Mouse (Mus musculus): ENCODE measurements around the gene Rab11fip4.
"Not testable (repeated sequence)": the region's sequence is repeated elsewhere in the genome, so short reads cannot be mapped to it uniquely, and the experiment has no call there.

Gene Rab11fip4

GRCm38 (mm10) chr11:79680559-79680958 lies 89.5 kb downstream of the Rab11fip4 start:
- DNase-seq: no peak

- no peak for DNase-seq
Measured at GRCm38 (mm10) chr11:79681182-79681581, 90.2 kb downstream of the Rab11fip4 start.

GRCm38 (mm10) chr11:79681798-79682197 lies 90.8 kb downstream of the Rab11fip4 start:
- DNase-seq: no peak

DNA sequence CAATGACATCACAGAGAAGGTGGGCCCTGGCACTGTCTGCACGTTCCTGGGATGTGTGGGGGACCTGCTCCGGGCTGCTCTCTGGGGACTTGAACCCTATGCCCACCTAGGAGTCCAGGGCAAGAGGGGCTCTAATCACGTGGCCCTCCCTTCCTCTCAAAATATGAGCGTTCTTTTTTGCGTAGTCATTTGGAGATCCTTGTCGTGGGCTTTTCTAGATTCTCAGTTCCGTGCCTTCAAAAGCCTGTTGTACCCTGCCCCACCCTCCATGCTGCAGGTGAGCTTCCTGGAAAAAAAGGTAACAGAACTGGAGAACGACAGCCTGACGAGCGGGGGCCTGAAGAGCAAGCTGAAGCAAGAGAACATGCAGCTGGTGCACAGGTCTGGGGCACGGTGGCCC lies 94.1 kb downstream of the Rab11fip4 start:
- no peak for DNase-seq

GRCm38 (mm10) chr11:79686501-79687121 lies 95.6 kb downstream of the Rab11fip4 start:
- DNase-seq: peak; percentile 92

DNA sequence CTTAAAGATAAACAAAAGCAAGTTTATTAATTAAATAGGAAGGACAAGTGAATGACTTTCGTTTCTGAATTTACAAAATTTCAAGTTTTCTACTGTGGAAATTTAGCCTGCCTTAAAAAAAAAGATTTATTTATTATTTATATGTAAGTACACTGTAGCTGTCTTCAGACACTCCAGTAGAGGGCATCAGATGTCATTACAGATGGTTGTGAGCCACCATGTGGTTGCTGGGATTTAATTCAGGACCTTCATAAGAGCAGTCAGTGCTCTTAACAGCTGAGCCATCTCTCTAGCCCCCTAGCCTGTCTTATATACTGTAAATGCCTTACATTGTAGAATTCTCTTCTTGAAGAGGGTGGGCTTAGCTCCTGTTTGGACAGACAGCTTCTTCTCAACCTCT lies 98.9 kb downstream of the Rab11fip4 start:
- DNase-seq: no peak

DNA sequence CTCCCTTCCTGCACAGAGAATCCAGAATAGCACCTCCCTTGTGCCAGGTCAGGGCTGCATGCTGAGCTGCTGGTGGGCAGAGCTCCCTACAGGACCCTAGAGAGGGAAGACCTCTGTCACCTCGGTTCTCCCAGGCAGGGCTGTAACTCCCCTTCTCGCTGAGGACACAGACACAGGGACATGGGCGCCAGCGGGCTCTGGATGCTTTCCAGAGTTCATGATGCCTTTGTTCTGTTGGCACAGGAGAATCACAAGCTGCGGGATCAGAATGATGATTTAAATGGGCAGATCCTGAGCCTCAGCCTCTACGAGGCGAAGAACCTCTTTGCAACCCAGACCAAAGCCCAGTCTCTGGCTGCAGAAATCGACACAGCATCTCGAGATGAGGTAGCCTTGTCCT lies 100.5 kb downstream of the Rab11fip4 start:
- DNase-seq: no peak

DNA sequence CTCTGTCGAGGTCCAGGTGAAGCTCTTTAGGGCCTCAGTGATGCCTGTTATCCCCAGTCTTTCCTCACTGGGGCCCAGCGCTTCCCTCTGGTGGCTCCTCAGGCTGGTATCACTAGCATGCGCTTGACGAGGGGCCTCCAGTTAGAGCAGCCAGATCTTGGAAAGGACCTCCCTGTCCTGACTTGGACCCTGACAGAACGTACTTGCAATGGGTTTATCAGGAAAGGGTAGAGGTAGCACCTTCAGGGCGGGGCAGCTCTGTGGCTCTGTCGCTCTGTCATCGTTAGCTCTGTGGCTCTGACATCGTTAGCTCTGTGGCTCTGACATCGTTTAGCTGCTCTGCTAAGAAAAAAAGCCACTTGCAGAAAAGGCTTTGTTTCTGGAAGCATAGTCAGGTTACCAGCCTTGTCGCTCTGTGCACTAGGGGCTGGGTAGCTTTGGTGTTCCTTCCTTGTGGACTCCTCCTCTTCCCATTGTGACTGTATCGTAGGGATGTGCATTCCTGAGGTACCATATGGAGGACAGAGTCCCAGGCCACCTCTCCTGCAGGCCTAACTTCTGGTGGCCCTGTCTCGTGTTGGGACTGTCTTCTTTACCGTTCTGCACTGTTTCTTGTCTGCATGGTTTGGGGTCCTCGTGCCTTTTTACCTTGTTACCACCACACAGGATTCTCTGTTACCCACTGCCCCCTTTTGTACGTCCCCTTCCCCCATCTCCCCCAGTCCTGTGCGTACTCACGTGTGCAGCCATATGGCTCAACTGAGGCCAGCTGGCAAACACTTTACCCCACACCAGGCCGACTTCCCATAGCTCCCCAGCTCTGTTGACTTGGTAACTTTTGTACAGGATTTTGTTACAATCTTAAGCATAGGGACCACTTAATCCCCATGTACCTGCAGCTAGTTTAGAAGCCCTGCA lies 105.6 kb downstream of the Rab11fip4 start:
- DNase-seq: no peak

DNA sequence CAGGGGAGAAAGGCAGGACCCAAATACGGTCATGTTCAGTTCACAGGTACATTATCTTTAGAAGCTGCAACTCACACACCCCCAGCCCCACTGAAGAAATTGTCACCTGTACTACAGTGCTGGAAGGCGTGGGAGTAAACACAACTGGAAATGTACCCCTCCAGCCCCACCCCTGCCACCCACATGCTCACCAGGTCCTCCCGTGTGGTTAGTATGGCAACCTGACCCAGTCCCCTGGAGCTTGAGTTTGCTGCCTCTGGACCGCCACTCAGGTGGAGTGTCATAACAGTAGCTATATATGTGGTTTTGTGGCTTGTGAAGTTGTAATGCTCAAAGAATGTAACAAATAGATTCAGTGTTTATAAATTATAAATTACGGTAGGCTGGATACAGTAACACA lies 107.1 kb downstream of the Rab11fip4 start:
- no peak for DNase-seq

- not testable (repeated sequence) for DNase-seq
Measured at GRCm38 (mm10) chr11:79698542-79698941, 107.5 kb downstream of the Rab11fip4 start.

- DNase-seq: peak; percentile 33
Measured at GRCm38 (mm10) chr11:79701466-79701865, 110.5 kb downstream of the Rab11fip4 start.

DNA sequence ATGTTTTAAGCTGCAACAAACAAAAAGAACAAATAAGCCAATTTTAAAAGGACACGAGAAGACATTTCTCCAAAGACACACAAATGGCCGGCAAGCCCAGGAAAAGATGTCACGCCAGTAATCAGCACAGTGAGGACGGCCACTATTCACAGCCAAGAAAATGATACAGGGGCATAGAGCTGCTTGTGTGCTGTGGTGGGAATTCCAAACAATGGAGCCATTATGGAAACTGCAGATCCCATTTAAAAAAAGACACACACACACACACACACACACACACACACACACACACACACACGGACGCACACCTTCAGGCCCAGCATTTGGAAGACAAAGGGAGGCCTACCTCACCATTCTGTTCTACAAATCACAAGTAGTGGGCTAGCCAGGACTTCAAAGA lies 111.1 kb downstream of the Rab11fip4 start:
- DNase-seq: no peak

DNA sequence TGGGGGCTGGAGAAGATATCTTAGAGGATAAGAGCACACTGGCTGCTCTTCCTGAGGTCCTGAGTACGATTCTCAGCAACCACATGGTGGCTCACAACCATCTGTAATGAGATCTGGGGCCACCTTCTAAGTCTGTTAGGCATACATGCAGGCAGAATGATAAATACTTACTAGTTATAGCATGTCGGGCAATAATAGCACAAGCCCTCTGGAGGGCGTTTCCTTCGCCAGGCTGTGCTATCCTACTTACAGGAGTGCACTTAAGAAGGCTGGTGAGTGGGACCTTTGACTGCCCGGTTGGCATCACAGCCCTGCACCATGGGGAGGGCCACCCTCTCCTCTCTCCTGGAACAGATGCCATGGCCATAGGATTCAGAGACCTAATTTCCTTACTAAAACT lies 112.4 kb downstream of the Rab11fip4 start:
- DNase-seq: peak; percentile 66

DNA sequence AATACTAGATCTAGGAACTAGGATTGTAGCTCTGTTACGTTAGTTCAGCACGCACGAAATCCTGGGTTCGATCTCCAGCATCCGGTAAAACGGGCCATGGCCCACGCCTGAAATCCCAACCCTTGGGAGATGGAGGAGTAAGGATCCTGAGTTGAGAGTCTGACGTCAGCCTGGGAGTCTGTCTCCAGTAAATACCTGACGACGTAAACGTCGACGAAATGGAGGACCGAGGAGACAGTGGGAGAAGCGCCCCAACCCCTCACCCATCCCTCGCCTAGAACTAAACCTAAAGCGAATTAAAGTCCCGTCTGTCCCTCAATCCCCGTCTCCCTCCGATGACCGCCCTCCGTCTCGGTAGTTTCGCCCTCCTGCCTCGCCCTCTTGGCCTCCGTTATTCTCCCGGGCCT lies 112.9 kb downstream of the Rab11fip4 start:
- DNase-seq: peak; percentile 77

- DNase-seq: peak; percentile 96
Measured at GRCm38 (mm10) chr11:79704318-79705150, 113.5 kb downstream of the Rab11fip4 start.

DNA sequence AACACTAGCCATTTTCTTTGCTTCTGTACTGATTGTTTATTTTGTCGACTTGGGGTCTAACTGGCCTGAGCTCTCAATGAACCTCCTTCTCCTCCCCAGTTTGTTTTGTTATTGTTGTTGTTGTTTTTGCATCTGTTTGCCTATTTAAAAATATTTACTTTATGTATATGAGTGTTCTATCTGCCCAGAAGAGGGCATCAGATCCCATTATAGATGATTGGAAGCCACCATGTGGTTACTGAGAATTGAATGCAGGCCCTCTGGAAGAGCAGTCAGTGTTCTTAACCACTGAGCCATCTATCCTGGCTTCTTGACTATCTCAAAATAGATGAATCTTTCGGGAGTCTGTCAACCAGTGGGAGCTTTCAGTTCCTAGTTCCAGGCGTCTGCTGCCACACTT lies 116.1 kb downstream of the Rab11fip4 start:
- no peak for DNase-seq

GRCm38 (mm10) chr11:79710868-79711765 lies 120.1 kb downstream of the Rab11fip4 start:
- DNase-seq: no peak

GRCm38 (mm10) chr11:79711766-79712369 lies 120.9 kb downstream of the Rab11fip4 start:
- no peak for DNase-seq

GRCm38 (mm10) chr11:79713184-79713583 lies 122.2 kb downstream of the Rab11fip4 start:
- no peak for DNase-seq

DNA sequence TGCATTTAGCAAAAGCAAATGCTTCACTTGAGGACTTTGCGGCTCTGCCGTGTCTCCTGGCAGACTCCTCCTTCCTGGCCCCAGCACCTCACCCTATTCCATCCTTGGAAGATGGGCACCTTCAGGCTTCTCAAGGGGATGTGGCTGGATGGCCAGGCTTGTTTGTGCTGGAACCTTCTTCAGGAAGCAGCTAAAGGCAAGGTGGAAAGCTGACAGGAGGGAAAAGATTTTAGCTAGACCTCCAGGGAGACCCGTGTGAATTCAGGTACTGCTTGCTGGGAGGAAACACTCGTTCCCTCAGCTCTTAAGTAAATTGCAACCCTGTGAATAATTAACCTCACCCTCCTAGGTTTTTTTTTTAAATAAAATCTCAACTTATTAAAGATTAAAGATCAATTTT lies 122.7 kb downstream of the Rab11fip4 start:
- no peak for DNase-seq

GRCm38 (mm10) chr11:79714082-79714742 lies 123.2 kb downstream of the Rab11fip4 start:
- DNase-seq: no peak

All from cerebellum, adult 9-10 months (tissue).